Mouse (Mus musculus): ENCODE measurements around the gene Susd1.

DNA sequence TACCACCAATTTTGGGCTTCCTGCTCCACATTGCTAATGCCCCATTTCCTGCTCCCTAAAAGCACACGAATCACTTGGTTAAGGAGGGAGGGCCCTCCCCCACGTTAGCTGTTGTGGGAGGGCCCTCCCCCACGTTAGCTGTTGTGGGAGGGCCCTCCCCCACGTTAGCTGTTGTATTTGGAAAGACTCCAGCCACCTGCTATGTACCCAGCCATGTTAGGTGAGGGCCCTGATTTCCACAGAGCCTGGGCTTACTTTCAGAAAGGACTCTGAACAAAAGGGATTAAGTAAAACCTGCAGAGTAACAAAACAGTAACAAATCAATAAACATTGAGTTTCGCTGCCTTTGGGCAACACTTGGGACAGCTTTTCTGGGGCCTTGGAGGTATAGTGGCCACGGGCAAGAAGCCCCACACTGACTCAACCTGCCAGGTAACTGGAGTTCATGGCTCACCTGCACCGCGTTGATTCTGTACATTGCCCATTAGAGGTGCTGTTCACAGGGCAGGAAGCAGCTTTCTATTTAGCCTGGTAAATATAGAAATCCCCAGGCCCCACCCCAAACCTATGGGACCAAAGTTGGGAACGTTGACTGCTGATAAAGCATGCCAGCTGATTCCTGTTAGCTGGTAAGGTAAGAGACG lies 107.3 kb downstream of the Susd1 start:
- no peak for TF ChIP-seq JUND (IDR thresholded peaks at IDR 0.05; ENCODE audit: low read depth, low read length)
- no peak for TF ChIP-seq CTCF (IDR thresholded peaks at IDR 0.05 in 2 of 3, conservative IDR thresholded peaks at IDR 0.05 in 1 of 3; ENCODE audit: control insufficient read depth in 1 of 3, insufficient read depth in 1 of 3, low read depth in 2 of 3, low read length in 3 of 3, poor library complexity in 1 of 3, severe bottlenecking in 1 of 3)
- TF ChIP-seq POLR2A (IDR thresholded peaks at IDR 0.05; ENCODE audit: control insufficient read depth in 1 of 2, insufficient read depth in 1 of 2, low read depth in 1 of 2, low read length in 2 of 2, poor library complexity in 1 of 2): no peak
- TF ChIP-seq ZMIZ1 (IDR thresholded peaks at IDR 0.05; ENCODE audit: low read depth, low read length): no peak
- no peak for TF ChIP-seq TCF12 (IDR thresholded peaks at IDR 0.05; ENCODE audit: low read depth, low read length)
- TF ChIP-seq EP300 (IDR thresholded peaks at IDR 0.05; ENCODE audit: low read depth in 1 of 2, low read length in 2 of 2): no peak
- TF ChIP-seq NELFE (IDR thresholded peaks at IDR 0.05; ENCODE audit: low read depth, low read length): no peak
- TF ChIP-seq TAL1 (IDR thresholded peaks at IDR 0.05; ENCODE audit: low read length): no peak
- TF ChIP-seq CHD1 (IDR thresholded peaks at IDR 0.05; ENCODE audit: low read depth, low read length): no peak
- TF ChIP-seq MEF2A (IDR thresholded peaks at IDR 0.05; ENCODE audit: extremely low read depth, insufficient replicate concordance, low read depth, low read length, poor library complexity, severe bottlenecking): no peak
- no peak for TF ChIP-seq MAFK (IDR thresholded peaks at IDR 0.05; ENCODE audit: borderline replicate concordance, low read depth, low read length)
- TF ChIP-seq GATA1 (IDR thresholded peaks at IDR 0.05; ENCODE audit: low read depth, low read length): no peak

Data from MEL (cell line).